Mouse (Mus musculus) embryonic facial prominence, embryonic 11.5 days (tissue): ENCODE measurements around the gene Prr23a3. TPM values are rescaled to one million over a fixed set of nuclear protein-coding genes. Genes with fewer than 3 reads are reported as not detected.

Source experiments
- ATAC-seq: fragments of 200-750 bp; cut with Nextera tagmentation; replicated peaks from 2 replicates; pipeline ENCODE4 v1.8.0; 2017; ENCODE audit warnings: low read depth; ENCODE audit not compliant: insufficient number of reproducible peaks, low FRiP score, low TSS enrichment
- DNase-seq: peaks from one replicate; pipeline ENCODE4 v3.0.0-alpha.2; 2015; ENCODE audit warnings: low spot score
- H3K27ac ChIP-seq: fragments of 300-500 bp; sonication (generic); replicated peaks from 2 replicates; pipeline ENCODE4 v1.5.1; 2014; ENCODE audit warnings: mild to moderate bottlenecking, low read depth, low read length, control low read depth
- H3K27me3 ChIP-seq: fragments of 300-500 bp; sonication (generic); 2 replicates; pipeline ENCODE4 v1.6.1; 2014; ENCODE audit warnings: mild to moderate bottlenecking, low read length, moderate library complexity, mixed read lengths; ENCODE audit not compliant: control insufficient read depth, insufficient read depth
- H3K36me3 ChIP-seq: fragments of 300-500 bp; sonication (generic); replicated peaks from 2 replicates; pipeline ENCODE4 v1.6.1; 2014; ENCODE audit warnings: low read depth, mild to moderate bottlenecking, low read length, moderate library complexity, mixed read lengths; ENCODE audit not compliant: control insufficient read depth, insufficient read depth
- H3K4me1 ChIP-seq: fragments of 300-500 bp; sonication (generic); 2 replicates; pipeline ENCODE4 v1.6.1; 2014; ENCODE audit warnings: low read length, mixed read lengths; ENCODE audit not compliant: control insufficient read depth, insufficient read depth
- H3K4me2 ChIP-seq: fragments of 300-500 bp; sonication (generic); 2 replicates; pipeline ENCODE4 v1.6.1; 2014; ENCODE audit warnings: low read depth, mild to moderate bottlenecking, control low read depth, low read length, moderate library complexity
- H3K4me3 ChIP-seq: fragments of 300-500 bp; sonication (generic); 2 replicates; pipeline ENCODE4 v1.5.1; 2014; ENCODE audit warnings: low read depth, low read length, control low read depth
- H3K9ac ChIP-seq: fragments of 300-500 bp; sonication (generic); replicated peaks from 2 replicates; pipeline ENCODE4 v1.6.1; 2014; ENCODE audit warnings: mild to moderate bottlenecking, control low read depth, low read length
- H3K9me3 ChIP-seq: fragments of 300-500 bp; sonication (generic); replicated peaks from 2 replicates; pipeline ENCODE4 v1.6.1; 2016; ENCODE audit warnings: mild to moderate bottlenecking, low read length, inconsistent platforms, mixed read lengths; ENCODE audit not compliant: control insufficient read depth
- WGBS: fragments of 180-500 bp; shearing (Covaris S2); extraction: QIAGEN DNeasy Blood & Tissue Kit; methylation state at CpG from one replicate; pipeline ENCODE4 v1.1.7; 2014; 5-methylcytosine and 5-hydroxymethylcytosine counted together
- polyA plus RNA-seq: library from polyadenylated mRNA; unstranded; fragments of >200 nt; fragmentation: Nextera tagmentation; extraction: Ambion mirVana; gene quantifications from 2 replicates; pipeline ENCODE4 v1.2.1, GENCODE M21; 2014

The Prr23a3 gene
- polyA plus RNA-seq, result not detected in 2 replicates

GRCm38 (mm10) chr9:98864571-98864970 lies at the start of gene Prr23a3:
TSS of gene Prr23a3 (plus strand) at chr9:98864767.
- ATAC-seq (no peak), DNase-seq (no peak)
- Histone ChIP-seq H3K4me3 (no peak within 1 kb of the TSS), H3K27ac (no peak within 1 kb of the TSS), H3K27me3 (no peaks in the 10 kb centered on the region), H3K36me3 (no peaks in the 10 kb centered on the region), H3K9ac (no peak within 1 kb of the TSS), H3K9me3 (no peaks in the 10 kb centered on the region), H3K4me1 (no peaks in the 10 kb centered on the region), H3K4me2 (no peak within 1 kb of the TSS)
- WGBS, result 52% methylated on average over 22 of the region's 22 CpGs

- no peak for DNase-seq
- no peak overlapping the region for H3K4me2 ChIP-seq
These were observed 48.5 kb upstream of the Prr23a3 start for GRCm38 (mm10) chr9:98816066-98816465.

GRCm38 (mm10) chr9:98817592-98817991 lies 47.0 kb upstream of the Prr23a3 start:
- ATAC-seq (no peak), DNase-seq (no peak)
- Histone ChIP-seq H3K4me2 (no peak overlapping the region), H3K36me3 (no peaks in the 10 kb centered on the region), H3K4me1 (no peaks in the 10 kb centered on the region), H3K4me3 (no peak overlapping the region), H3K27ac (no peak overlapping the region), H3K9me3 (no peaks in the 10 kb centered on the region), H3K27me3 (no peaks in the 10 kb centered on the region), H3K9ac (no peak overlapping the region)
- WGBS, result 88% methylated on average over 7 of the region's 7 CpGs

More at GRCm38 (mm10) chr9:98816066-98816465, 48.5 kb upstream of the Prr23a3 start:
- Histone ChIP-seq H3K27me3 (no peaks in the 10 kb centered on the region), H3K4me3 (no peak overlapping the region), H3K27ac (no peak overlapping the region), H3K36me3 (no peaks in the 10 kb centered on the region), H3K9ac (no peak overlapping the region), H3K9me3 (no peaks in the 10 kb centered on the region), H3K4me1 (no peaks in the 10 kb centered on the region)
- WGBS, result 68% methylated on average over 3 of the region's 3 CpGs
- no peak for ATAC-seq

- ATAC-seq, result no peak
These were observed 45.6 kb upstream of the Prr23a3 start for GRCm38 (mm10) chr9:98818971-98819370.

GRCm38 (mm10) chr9:98819481-98819880 lies 45.1 kb upstream of the Prr23a3 start:
- ATAC-seq (no peak), DNase-seq (no peak)
- Histone ChIP-seq H3K36me3 (no peaks in the 10 kb centered on the region), H3K9me3 (no peaks in the 10 kb centered on the region), H3K4me3 (no peak overlapping the region), H3K9ac (no peak overlapping the region), H3K4me2 (no peak overlapping the region), H3K27me3 (no peaks in the 10 kb centered on the region), H3K27ac (no peak overlapping the region), H3K4me1 (no peaks in the 10 kb centered on the region)
- 89% methylated on average over 2 of the region's 2 CpGs for WGBS

More at GRCm38 (mm10) chr9:98818971-98819370, 45.6 kb upstream of the Prr23a3 start:
- H3K36me3 ChIP-seq, result no peaks in the 10 kb centered on the region
- no peaks in the 10 kb centered on the region for H3K4me1 ChIP-seq
- no peak overlapping the region for H3K4me3 ChIP-seq
- no peaks in the 10 kb centered on the region for H3K27me3 ChIP-seq
- no peak overlapping the region for H3K9ac ChIP-seq
- no peaks in the 10 kb centered on the region for H3K9me3 ChIP-seq
- DNase-seq, result no peak
- 64% methylated on average over 5 of the region's 5 CpGs for WGBS
- H3K4me2 ChIP-seq, result no peak overlapping the region
- no peak overlapping the region for H3K27ac ChIP-seq

GRCm38 (mm10) chr9:98820461-98820860 lies 44.1 kb upstream of the Prr23a3 start:
- DNase-seq, result no peak
- no peak overlapping the region for H3K4me2 ChIP-seq
- no peak overlapping the region for H3K4me3 ChIP-seq
- H3K4me1 ChIP-seq, result no peaks in the 10 kb centered on the region
- no peaks in the 10 kb centered on the region for H3K36me3 ChIP-seq
- H3K9me3 ChIP-seq, result no peaks in the 10 kb centered on the region
- no peak for ATAC-seq
- H3K27me3 ChIP-seq, result no peaks in the 10 kb centered on the region
- H3K9ac ChIP-seq, result no peak overlapping the region
- 89% methylated on average over 4 of the region's 4 CpGs for WGBS
- no peak overlapping the region for H3K27ac ChIP-seq

- ATAC-seq (no peak), DNase-seq (no peak)
- Histone ChIP-seq H3K9me3 (no peaks in the 10 kb centered on the region), H3K27me3 (no peaks in the 10 kb centered on the region), H3K9ac (no peak overlapping the region), H3K4me3 (no peak overlapping the region), H3K36me3 (no peaks in the 10 kb centered on the region), H3K27ac (no peak overlapping the region), H3K4me1 (no peaks in the 10 kb centered on the region), H3K4me2 (no peak overlapping the region)
These were observed 43.5 kb upstream of the Prr23a3 start for GRCm38 (mm10) chr9:98821067-98821466.

- Histone ChIP-seq H3K9me3 (no peaks in the 10 kb centered on the region), H3K9ac (no peak overlapping the region), H3K4me3 (no peak overlapping the region), H3K27ac (no peak overlapping the region), H3K27me3 (no peaks in the 10 kb centered on the region), H3K36me3 (no peaks in the 10 kb centered on the region), H3K4me2 (no peak overlapping the region), H3K4me1 (no peaks in the 10 kb centered on the region)
- DNase-seq (no peak), ATAC-seq (no peak)
- WGBS, result 88% methylated on average over 7 of the region's 7 CpGs
These were observed 40.8 kb upstream of the Prr23a3 start for GRCm38 (mm10) chr9:98823805-98824204.
